In the genomic region with DNA sequence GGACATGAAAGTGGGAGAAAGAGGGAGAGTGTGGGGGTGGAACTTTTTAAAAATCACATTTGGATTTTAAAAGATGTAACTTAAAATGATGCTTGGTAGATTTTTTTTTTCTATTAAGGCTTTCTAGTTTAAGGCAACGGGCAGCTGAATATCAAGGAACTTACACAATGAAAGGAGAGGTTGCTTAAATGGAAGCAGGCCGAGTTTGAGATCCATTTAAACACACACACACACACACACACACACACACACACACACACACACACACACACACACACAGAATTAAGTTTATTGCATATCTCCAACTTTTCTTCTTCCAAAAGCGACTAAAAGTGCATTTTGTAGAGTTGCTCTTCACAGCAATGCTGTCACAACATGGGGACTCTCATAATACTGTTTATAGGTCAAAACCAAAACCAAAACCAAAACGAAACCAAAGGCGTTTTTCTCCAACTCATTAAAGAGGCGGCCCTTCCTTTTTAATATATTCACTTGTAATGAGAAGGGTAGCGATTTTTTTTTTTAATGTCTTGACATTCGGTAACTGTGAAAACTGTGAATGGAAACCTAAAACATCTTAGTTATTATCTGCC, we compare ENCODE assay signal across 8 mouse cellular contexts. TPM values are rescaled to one million over a fixed set of nuclear protein-coding genes. Genes with fewer than 3 reads are reported as not detected.
A peak's percentile ranks its signal among the peaks of the same experiment; 100 is the strongest.
DNase-seq lines count a peak whose midpoint lies in the region; ATAC-seq and TF ChIP-seq lines count a peak whose summit lies in the region.

No protein-coding gene starts in this region.

- WGBS in liver, adult 2 months: 4% methylated on average over 8 of the region's 8 CpGs
- WGBS in embryonic facial prominence, embryonic 12.5 days: 5% methylated on average over 8 of the region's 8 CpGs
- 12% methylated on average over 8 of the region's 8 CpGs for WGBS in intestine, embryonic 14.5 days
- WGBS in neural tube, embryonic 12.5 days: 6% methylated on average over 8 of the region's 8 CpGs

- H3K4me3 ChIP-seq in liver, adult 2 months (ENCODE audit: insufficient read depth, low read depth, low read length): peak overlapping the region; percentile 73
- peak overlapping the region; percentile 73 for H3K4me3 ChIP-seq in embryonic facial prominence, embryonic 12.5 days
- peak overlapping the region; percentile 84 for H3K4me3 ChIP-seq in intestine, embryonic 14.5 days (ENCODE audit: low read depth, low read length)
- H3K4me3 ChIP-seq in neural tube, embryonic 12.5 days: peak overlapping the region; percentile 80

- TF ChIP-seq CTCF in liver, adult 2 months (IDR thresholded peaks at IDR 0.05; ENCODE audit: low read depth, low read length): no peak

- no peaks in the 10 kb centered on the region for H3K36me3 ChIP-seq in liver, adult 2 months (ENCODE audit: control insufficient read depth, insufficient read depth, low read length)
- H3K36me3 ChIP-seq in embryonic facial prominence, embryonic 12.5 days: no peaks in the 10 kb centered on the region
- no peaks in the 10 kb centered on the region for H3K36me3 ChIP-seq in intestine, embryonic 14.5 days (ENCODE audit: control insufficient read depth, insufficient read depth, low read length)
- H3K36me3 ChIP-seq in neural tube, embryonic 12.5 days: no peaks in the 10 kb centered on the region

- H3K9ac ChIP-seq in liver, adult 2 months (ENCODE audit: low read depth, low read length): no peak overlapping the region; the same call in 1 of the 2 replicates
- H3K9ac ChIP-seq in embryonic facial prominence, embryonic 12.5 days: no peak overlapping the region
- H3K9ac ChIP-seq in intestine, embryonic 14.5 days (ENCODE audit: low read length): peak overlapping the region; percentile 88
- H3K9ac ChIP-seq in neural tube, embryonic 12.5 days: peak overlapping the region; percentile 88

- no peaks in the 10 kb centered on the region for H3K27me3 ChIP-seq in liver, adult 2 months (ENCODE audit: control insufficient read depth, insufficient read depth, low read length)
- no peaks in the 10 kb centered on the region; the same call in 1 of the 2 replicates for H3K27me3 ChIP-seq in embryonic facial prominence, embryonic 12.5 days
- H3K27me3 ChIP-seq in intestine, embryonic 14.5 days (replicated peaks; ENCODE audit: control insufficient read depth, insufficient read depth, low read length): no peaks in the 10 kb centered on the region; the same call in 1 of the 2 replicates
- no peaks in the 10 kb centered on the region for H3K27me3 ChIP-seq in neural tube, embryonic 12.5 days (replicated peaks)

- peak overlapping the region; percentile 98 for H3K4me2 ChIP-seq in embryonic facial prominence, embryonic 12.5 days (replicated peaks)
- peak overlapping the region; percentile 95 for H3K4me2 ChIP-seq in intestine, embryonic 14.5 days (ENCODE audit: low read length)
- peak overlapping the region; percentile 98 for H3K4me2 ChIP-seq in neural tube, embryonic 12.5 days (replicated peaks)

- H3K9me3 ChIP-seq in embryonic facial prominence, embryonic 12.5 days: no peaks in the 10 kb centered on the region
- H3K9me3 ChIP-seq in intestine, embryonic 14.5 days (ENCODE audit: control insufficient read depth, low read length): no peaks in the 10 kb centered on the region
- H3K9me3 ChIP-seq in neural tube, embryonic 12.5 days: no peaks in the 10 kb centered on the region

- no peak for TF ChIP-seq POLR2A in liver, adult 2 months (IDR thresholded peaks at IDR 0.05; ENCODE audit: extremely low read depth, insufficient read depth, low read length)

- peak overlapping the region; percentile 92 for H3K27ac ChIP-seq in liver, adult 2 months (replicated peaks; ENCODE audit: insufficient read depth, low read depth, low read length)
- H3K27ac ChIP-seq in embryonic facial prominence, embryonic 12.5 days: no peak overlapping the region
- H3K27ac ChIP-seq in intestine, embryonic 14.5 days (ENCODE audit: low read depth): peak overlapping the region; percentile 97; the same call in 1 of the 2 replicates
- H3K27ac ChIP-seq in neural tube, embryonic 12.5 days: no peak overlapping the region

- H3K79me2 ChIP-seq in liver, adult 2 months (ENCODE audit: control insufficient read depth, insufficient read depth, low read length): no peaks in the 10 kb centered on the region

- no peak for ATAC-seq in embryonic facial prominence, embryonic 12.5 days (ENCODE audit: insufficient number of reproducible peaks, insufficient read depth, low FRiP score, low TSS enrichment)
- ATAC-seq in intestine, embryonic 14.5 days (replicated peaks; ENCODE audit: low FRiP score, low TSS enrichment, low read depth): no peak
- no peak for ATAC-seq in neural tube, embryonic 12.5 days (ENCODE audit: low FRiP score, low read depth)

- no peak for DNase-seq in liver, adult 2 months (ENCODE audit: extremely low read depth, low read depth, low spot score)
- DNase-seq in liver: no peak
- no peak for DNase-seq in intestine, embryonic 14.5 days (ENCODE audit: low spot score)
- no peak for DNase-seq in left cerebral cortex, adult 18-20 months (ENCODE audit: low spot score in 2 of 2)
- DNase-seq in spleen, postnatal 4 days (ENCODE audit: low spot score in 2 of 2): no peak
- no peak for DNase-seq in spleen, postnatal 10 days (ENCODE audit: low spot score in 2 of 2)

- peaks cover 5% of the 10 kb centered on the region; the same call in 1 of the 2 replicates for H3K4me1 ChIP-seq in liver, adult 2 months (ENCODE audit: control insufficient read depth, insufficient read depth, low read length)
- H3K4me1 ChIP-seq in embryonic facial prominence, embryonic 12.5 days: peaks cover 3% of the 10 kb centered on the region; the same call in 1 of the 2 replicates
- 0 out of 2 replicates have a peak, but pooled peaks cover 4% of the 10 kb centered on the region for H3K4me1 ChIP-seq in intestine, embryonic 14.5 days (replicated peaks; ENCODE audit: control insufficient read depth, insufficient read depth, low read length)
- peaks cover 5% of the 10 kb centered on the region; the same call in 1 of the 2 replicates for H3K4me1 ChIP-seq in neural tube, embryonic 12.5 days

RNA-seq across cellular contexts. Expression of gene Hivep2, which starts 1.9 kb away (rescaled TPM):
- 5.4 and 6.4 TPM in 2 replicates for total RNA-seq in liver, adult 2 months (2014; rRNA removed)
- polyA plus RNA-seq in liver, adult 2 months (2012; rRNA removed): 1.5 TPM in 2 replicates
- 4.8 and 5.5 TPM in 2 replicates for polyA plus RNA-seq in embryonic facial prominence, embryonic 12.5 days (2016; fragmentation: Nextera tagmentation; extraction: Ambion mirVana)
- 7.1 and 7.2 TPM in 2 replicates for polyA plus RNA-seq in intestine, embryonic 14.5 days (2014; fragmentation: Nextera tagmentation; extraction: Ambion mirVana)
- 5.6 and 6.9 TPM in 2 replicates for polyA plus RNA-seq in neural tube, embryonic 12.5 days (2016; fragmentation: Nextera tagmentation; extraction: Ambion mirVana)
- 100 to 1,000 TPM; 208 to 218 TPM for total RNA-seq in left cerebral cortex, adult 18-20 months (2021)

Comparison
In these comparisons a context has a peak if more than half of its experiments do, and no peak if none do; other contexts are left out.
1. H3K27ac ChIP-seq: peak in liver, adult 2 months (single experiment) and intestine, embryonic 14.5 days (single experiment); none in embryonic facial prominence, embryonic 12.5 days (single experiment) and neural tube, embryonic 12.5 days (single experiment).
2. H3K9ac ChIP-seq: peak in intestine, embryonic 14.5 days (single experiment) and neural tube, embryonic 12.5 days (single experiment); none in liver, adult 2 months (single experiment) and embryonic facial prominence, embryonic 12.5 days (single experiment).
3. Peak in every context shown above with its lines, with median percentiles within 50 percentile points of each other: H3K4me3 ChIP-seq and H3K4me2 ChIP-seq.